Mouse (Mus musculus): Measurements from ENCODE around the gene Dock6.
A peak's percentile ranks its signal among the peaks of the same experiment; 100 is the strongest.
"Not testable (repeated sequence)": the region's sequence is repeated elsewhere in the genome, so short reads cannot be mapped to it uniquely, and the experiment has no call there.

Dock6 gene

GRCm38 (mm10) chr9:21774353-21774752, 78.1 kb downstream of the Dock6 start:
- no peak for DNase-seq

- not testable (repeated sequence) for DNase-seq
These were observed 79.0 kb downstream of the Dock6 start for GRCm38 (mm10) chr9:21773396-21773795.

GRCm38 (mm10) chr9:21769558-21770183, 82.8 kb downstream of the Dock6 start:
- DNase-seq, result peak; percentile 56 to 61

- peak; percentile 47 to 58 for DNase-seq
These were observed 83.7 kb downstream of the Dock6 start for GRCm38 (mm10) chr9:21768511-21769411.

- DNase-seq, result peak; percentile 69 to 77
These were observed 84.5 kb downstream of the Dock6 start for GRCm38 (mm10) chr9:21767896-21768295.

- DNase-seq, result no peak
These were observed 88.1 kb downstream of the Dock6 start for GRCm38 (mm10) chr9:21764084-21764999.

- no peak for DNase-seq
These were observed 90.3 kb downstream of the Dock6 start for GRCm38 (mm10) chr9:21762135-21762534.

- DNase-seq, result peak; percentile 95 to 97
These were observed 92.0 kb downstream of the Dock6 start, which contains the start of gene Spc24 for GRCm38 (mm10) chr9:21760155-21761088. TSS of gene Spc24 (minus strand) at chr9:21760303.

- no peak for DNase-seq
These were observed 92.7 kb downstream of the Dock6 start for GRCm38 (mm10) chr9:21759718-21760117.

- DNase-seq, result no peak
These were observed 93.6 kb downstream of the Dock6 start for GRCm38 (mm10) chr9:21758576-21759529.

- DNase-seq, result no peak
These were observed 97.7 kb downstream of the Dock6 start for GRCm38 (mm10) chr9:21754516-21755321.

- peak; percentile 80 to 84 for DNase-seq
These were observed 98.4 kb downstream of the Dock6 start for GRCm38 (mm10) chr9:21754003-21754402.

GRCm38 (mm10) chr9:21752252-21752792, 100.1 kb downstream of the Dock6 start:
- no peak for DNase-seq

- DNase-seq, result peak; percentile 46 to 51
These were observed 101.1 kb downstream of the Dock6 start for GRCm38 (mm10) chr9:21751347-21751746.

- no peak for DNase-seq
These were observed 102.1 kb downstream of the Dock6 start for GRCm38 (mm10) chr9:21750370-21750769.
